Mouse (Mus musculus) spleen, adult 2 months (tissue): ENCODE measurements around the gene Fuca1.

ENCODE experiments used
- CTCF ChIP-seq: fragments of 200-500 bp; IDR thresholded peaks from 2 replicates; pipeline ENCODE4 v1.5.1; 2011; ENCODE audit warnings: mild to moderate bottlenecking, inconsistent platforms; ENCODE audit not compliant: insufficient read depth, insufficient read length, insufficient replicate concordance; ENCODE audit errors: extremely low read depth
- POLR2A ChIP-seq: fragments of 200-500 bp; IDR thresholded peaks from 2 replicates; pipeline ENCODE4 v1.6.1; 2011; ENCODE audit warnings: low read depth, low read length, inconsistent platforms

- TF ChIP-seq POLR2A: no peak
- no peak for TF ChIP-seq CTCF
Measured at GRCm38 (mm10) chr4:135955886-135956285, 35.4 kb downstream of the Fuca1 start.
